Mouse (Mus musculus) kidney, postnatal 36 days (tissue): ENCODE measurements around the gene Jchain.
A peak's percentile ranks its signal among the peaks of the same experiment; 100 is the strongest.
"Not testable (repeated sequence)": the region's sequence is repeated elsewhere in the genome, so short reads cannot be mapped to it uniquely, and the experiment has no call there.

Experiments
- DNase-seq, 2 experiments: peaks; one replicate each; pipeline ENCODE4 v3.0.0; 2021 to 2022; ENCODE audit warnings: mixed read lengths in 2 of 2

Gene Jchain

DNA sequence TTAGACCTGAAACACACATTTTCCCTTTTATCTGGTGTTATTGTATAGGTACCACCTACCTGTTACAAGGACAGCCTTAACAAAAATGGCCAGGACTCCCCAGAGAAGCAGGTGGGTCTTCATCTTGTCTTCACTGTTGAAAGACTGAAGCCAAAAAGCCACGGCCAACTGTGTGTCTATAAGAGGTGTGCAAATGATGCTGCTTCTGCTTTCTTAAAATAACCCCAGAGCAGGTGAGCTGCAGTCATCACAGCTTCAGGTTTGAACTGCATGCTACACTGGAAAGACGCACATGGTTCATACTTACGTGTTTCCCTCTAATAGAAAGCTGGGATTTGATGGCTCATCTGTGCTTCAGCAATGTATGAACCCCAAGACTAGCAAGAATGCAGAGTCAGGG, at the start of gene Jchain:
Jchain (minus strand) TSS at position 235 of the 400 bp plus-strand sequence.
- no peak for DNase-seq

- DNase-seq = peak; percentile 70 to 71
These were observed 48.0 kb upstream of the Jchain start for GRCm38 (mm10) chr5:88575506-88576338.

GRCm38 (mm10) chr5:88574829-88575228, 47.1 kb upstream of the Jchain start:
- no peak for DNase-seq

DNA sequence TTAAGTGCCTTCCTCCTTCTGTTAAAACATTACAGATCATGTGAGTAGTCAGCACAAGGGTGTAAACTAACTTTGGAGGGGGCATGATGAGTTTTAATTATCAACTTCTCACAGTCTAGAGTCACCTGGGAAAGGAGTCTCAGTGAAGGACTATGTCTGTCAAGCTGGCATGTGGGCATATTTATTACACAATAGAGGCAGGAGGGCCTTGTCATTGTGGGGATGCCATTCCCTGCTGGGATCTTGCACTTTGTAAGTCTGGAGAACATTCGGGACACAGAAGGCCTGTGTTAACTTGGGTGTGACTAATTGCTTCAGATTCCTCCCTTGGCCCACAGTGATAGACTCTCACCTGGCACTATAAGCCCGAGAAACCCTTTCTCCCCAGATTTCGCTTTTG, 41.9 kb upstream of the Jchain start:
- peak; percentile 52 to 77 for DNase-seq

DNA sequence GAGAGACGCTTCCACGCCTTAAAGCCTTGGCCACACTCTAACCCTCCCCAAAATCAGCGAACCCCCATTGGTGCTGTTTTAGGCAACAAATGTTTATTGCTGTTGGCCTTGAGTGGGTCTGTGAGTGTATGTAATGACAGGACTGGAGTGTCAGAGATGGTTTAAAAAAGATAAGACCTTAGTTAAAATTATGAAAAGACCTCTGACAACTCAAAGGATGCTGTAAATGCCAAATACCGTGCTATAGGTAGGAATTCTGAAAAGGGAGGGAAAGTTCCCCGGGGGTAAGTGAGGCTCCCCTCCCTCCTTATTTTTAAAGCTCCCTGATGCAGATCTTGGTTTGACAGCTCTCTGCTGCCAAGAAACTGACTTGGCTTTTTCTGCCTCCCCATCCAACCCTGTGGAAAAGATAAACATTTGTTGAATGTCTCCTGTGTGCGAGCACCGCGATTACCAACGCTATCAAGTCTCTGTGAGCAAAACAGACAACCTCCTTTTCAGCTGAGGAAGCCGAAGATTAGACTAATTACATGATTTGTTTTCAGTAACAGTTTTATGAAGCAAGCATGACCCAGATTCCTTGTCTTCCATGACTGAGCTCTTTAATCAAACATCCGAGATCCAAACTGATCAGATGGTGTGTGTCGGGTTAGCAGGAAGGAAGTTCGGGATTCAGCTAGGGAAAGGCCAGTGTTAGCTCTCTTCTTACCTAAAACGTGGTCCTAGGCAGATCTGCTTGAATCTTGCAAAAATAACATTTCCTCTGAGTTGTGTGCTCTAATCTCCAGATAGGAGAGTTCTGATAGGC, 38.5 kb upstream of the Jchain start:
- DNase-seq = no peak

- DNase-seq = peak; percentile 79 to 87
These were observed 37.7 kb upstream of the Jchain start for GRCm38 (mm10) chr5:88565148-88566033.

DNA sequence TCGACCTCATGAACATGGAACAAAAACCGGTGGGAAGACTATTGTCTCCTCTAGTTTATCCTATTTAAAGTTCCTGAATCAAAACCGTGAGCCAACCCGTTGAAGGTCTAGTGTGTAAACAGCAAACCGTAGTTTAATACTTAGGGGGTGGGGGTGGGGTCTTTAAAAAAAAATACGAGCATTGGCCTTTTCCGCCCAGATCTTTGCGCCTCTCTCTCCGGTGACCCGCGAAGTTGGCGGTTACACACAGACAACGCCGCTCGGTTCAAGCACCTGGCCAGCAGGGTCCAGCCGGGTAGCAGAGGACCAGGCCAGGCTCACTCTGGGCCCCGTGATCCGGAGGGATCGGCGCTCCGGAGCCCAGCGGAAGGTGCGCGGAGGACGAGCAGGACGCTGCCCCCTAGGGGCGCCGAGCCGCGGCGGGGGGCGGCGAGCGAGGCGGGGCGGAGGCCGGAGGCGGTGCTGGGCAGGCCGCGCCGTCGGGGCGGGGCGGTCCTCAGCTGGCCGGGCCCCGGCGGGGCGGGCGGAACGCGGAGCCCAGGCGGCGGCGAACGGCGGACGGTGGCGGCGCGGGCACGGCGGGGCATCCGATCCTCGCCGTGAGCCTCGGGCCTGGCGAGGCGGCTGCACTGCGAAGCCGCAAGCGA, 36.9 kb upstream of the Jchain start, which contains the start of gene Rufy3:
Rufy3 (plus strand) TSS at position 540 of the 647 bp plus-strand sequence.
- DNase-seq = peak; percentile 91 to 94

DNA sequence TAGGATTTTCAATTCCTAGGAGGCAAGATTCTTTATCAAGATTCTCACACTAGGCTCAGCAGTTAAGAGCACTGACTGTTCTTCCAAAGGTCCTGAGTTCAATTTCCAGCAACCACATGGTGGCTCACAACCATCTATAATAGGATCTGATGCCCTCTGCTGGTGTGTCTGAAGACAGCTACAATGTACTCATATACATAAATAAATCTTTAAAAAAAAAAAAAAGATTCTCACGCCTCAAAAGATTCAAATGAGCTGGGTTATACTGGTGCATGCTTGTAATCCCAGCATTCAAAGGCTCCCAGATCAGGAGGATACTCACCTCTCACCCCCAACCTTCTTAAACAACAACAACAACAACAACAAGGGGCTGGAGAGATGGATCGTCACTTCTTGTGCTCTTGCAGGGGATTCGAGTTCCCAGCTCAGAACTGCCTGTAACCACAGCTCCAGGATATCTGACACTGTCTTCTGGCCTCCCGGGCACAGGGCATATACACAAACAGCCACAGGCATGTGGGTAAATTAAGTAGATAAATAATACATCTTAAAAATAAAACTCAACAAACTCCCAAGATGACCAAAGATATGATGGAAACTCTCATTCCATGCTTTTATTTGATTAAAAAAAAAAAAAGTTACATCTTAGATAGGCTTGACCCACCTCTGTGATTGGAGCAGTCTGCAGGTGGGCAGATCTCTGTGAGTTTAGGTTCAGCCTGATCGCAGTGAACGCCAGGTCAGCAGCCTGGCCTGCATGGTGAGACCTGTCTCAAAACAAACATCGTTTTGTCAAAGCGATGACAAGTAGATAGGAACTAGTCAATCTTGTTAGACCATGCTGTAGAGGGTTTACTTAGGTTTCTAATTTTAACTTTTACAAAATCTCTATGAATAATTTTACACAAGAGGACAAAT, 35.4 kb upstream of the Jchain start:
- no peak for DNase-seq

DNA sequence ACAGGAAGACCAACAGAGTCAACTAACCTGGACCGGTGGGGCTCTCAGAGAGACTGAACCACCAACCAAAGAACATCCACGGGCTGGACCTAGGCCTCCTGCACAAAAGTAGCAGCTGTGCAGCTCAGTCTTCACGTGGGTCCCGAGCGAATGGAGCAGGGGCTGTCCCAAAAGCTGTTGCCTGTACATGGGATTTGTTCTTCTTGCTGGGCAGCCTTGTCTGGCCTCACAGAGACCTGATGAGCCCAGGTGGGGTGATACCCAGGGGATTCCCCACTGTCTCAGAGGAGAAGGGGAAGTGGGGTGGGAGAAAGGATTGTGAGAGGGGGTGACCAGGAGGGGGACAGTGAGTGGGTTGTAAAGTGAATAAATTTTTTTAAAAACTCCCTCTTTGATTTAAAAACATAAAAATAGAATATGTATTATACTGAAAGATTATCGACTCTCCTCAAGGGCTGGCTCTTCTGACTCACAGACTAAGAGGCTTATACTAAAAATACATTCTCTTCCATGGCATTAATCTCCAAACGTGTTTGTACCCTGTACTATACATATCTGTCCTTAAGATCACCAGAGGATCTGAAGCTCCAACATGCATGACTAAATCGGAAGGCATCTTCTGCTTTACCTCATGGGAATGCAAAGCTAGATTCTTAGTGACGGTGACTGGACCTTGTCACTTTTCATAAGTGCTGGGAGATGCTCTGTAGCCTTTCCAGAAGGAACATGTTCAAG, 33.6 kb upstream of the Jchain start:
- DNase-seq = no peak

DNA sequence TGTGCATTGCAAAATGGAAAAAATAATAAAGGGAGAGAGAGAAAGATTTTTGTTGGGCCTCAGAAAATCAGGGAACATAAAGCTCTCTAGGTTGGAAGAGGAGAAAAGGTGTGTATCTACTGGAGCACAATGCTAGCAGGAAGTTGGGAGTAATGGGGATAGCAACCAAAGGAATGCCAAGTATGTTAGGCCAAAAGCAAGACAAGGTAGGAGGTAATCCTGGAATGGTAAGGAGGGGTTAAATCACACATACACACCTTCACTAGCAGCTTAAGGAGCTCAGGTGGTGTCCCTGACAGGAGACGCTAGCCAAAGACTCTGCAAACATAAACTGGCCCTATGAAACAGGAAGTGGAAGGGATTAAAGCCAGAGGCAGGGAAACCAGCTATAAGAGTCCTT, 31.3 kb upstream of the Jchain start:
- no peak for DNase-seq

GRCm38 (mm10) chr5:88554086-88554886, 26.6 kb upstream of the Jchain start, which contains the start of gene Utp3:
TSS of gene Utp3 (plus strand) at chr5:88554462.
- DNase-seq = peak; percentile 94 to 95

DNA sequence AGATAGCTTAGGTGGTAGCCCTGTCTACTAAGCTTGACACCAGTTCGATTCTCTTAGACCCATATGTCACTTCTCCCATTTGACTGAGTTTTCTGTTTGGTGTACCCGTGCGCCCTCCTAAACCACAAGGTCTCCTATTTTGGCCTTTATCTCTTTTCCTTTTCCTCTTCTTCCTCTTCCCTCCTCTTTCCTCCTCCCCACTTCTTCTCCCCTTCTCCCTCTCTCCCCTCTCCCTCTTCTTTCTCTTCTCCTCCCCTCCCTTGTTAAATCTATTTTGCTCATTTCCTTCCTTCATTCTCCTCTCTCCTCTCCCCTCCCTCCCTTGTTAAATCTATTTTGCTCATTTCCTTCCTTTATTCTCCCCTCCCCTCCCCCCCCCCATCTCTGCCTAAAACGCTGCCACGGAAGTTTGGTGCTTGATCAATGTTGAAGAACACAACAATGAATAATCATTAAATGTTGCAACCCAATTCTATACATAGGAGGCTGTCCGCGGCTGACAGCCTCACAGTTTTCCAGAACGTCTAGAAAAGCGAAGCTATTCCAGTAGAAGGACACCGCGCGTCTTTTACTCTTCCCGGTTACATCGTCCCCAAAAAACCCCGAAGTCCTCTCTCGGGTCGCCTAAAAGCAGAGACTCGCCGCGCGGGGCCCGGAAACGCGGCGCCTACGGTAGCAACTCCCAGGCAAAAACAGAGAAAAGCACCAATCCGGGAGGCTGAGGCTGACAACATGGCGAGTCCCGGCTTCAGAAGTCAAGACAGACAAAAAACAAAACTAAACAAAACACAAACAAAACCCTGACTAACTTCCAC, 25.8 kb upstream of the Jchain start:
- DNase-seq = no peak

DNA sequence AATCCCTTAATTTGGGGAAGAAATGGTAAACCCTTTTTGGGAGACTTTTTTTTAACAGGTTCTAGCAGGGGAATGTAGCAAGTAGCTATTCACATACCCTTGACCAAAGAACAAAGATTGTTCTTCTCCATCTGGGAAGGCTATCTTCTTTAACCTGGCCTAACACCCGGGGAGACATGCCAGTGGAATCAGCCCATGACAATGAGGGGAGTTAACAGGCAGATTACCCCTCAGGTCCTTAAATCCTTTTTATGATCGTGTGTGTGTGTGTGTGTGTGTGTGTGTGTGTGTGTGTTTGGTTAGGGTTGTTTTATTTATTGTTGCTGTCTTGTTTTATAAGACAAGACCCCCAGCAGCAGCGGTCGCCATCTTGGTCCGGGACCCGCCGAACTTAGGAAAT, 17.8 kb upstream of the Jchain start:
- DNase-seq = no peak

DNA sequence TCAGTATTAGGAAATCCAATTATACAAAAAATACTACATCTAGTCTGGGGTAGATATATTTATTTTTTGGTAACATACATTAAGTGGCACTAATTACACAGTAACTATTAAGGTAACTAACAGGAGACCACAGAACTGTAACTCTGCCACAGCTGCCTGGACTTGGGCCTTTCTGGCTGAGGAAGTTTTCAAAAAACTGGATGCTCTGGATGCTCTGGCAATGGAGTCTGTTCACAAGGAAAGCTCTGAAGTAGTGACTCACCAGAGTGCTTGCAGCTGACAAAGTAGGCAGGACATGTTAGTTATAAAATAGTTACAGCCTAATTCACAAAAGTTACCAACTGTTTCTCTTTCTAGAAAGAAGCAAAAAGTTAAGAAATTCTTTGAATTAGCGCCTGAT, 16.7 kb upstream of the Jchain start:
- DNase-seq = not testable (repeated sequence)

DNA sequence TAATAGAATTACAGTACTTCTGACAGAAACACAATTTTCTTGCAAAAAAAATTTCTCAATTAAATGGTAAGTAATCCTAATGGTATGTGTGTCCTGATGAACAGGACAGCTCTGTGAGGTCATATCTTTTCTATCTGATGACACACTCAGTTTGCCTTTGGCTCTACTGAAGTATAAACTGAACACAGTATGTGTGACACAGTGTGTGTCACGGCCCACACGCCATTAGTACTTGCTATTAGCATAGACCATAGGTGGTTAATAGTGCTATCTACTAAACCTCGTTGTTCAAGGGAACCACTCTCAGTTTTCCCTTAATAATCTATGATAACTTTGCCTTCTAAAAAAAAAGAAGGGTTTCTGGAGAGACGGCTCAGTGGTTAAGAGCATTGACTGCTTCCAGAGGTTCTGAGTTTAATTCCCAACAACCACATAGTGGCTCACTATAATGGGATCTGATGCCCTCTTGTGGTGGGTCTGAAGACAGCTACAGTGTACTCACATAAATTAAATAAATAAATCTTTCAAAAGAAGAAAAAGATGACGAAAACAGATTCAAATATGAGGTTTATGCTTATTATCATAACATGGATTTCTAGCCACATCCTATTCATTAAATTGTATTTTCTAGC, 15.1 kb upstream of the Jchain start:
- DNase-seq = peak; percentile 62 to 71

DNA sequence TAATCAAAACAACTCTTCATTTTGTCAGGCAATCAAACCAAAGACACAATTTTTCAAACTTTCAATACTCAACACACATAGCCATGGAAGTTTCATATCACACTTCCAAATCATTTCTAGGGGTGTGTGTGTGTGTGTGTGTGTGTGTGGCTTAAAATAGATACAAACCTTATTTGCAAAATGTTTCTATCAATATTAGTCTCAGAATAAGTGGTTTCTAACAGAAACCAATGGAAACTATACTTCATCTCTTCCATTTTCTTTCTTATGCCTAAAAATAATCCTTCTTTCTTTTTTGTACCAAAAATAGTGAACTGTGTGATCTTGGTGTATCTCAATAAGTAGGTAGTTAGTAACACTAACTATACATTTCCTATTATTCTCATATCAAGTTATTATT, 13.2 kb upstream of the Jchain start:
- DNase-seq = no peak

DNA sequence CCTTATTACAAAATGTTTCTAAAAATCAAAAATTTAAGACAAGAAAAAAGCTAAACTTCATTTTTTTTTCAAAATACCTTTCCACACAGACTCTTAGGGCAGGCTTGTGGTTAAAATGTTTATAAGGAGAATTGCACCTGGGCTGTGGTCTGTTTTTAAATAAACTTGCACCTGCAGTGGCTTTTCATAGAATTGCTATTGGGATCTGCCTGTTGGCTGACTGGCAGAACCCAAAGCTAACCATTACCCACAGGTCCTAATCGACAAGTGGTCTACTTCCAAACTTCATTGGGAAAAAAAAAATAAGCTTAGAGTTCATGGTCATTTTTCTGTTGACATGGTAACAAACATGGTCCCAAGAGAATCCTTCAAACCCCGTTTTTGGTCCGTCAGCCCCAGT, 7.0 kb upstream of the Jchain start:
- no peak for DNase-seq

DNA sequence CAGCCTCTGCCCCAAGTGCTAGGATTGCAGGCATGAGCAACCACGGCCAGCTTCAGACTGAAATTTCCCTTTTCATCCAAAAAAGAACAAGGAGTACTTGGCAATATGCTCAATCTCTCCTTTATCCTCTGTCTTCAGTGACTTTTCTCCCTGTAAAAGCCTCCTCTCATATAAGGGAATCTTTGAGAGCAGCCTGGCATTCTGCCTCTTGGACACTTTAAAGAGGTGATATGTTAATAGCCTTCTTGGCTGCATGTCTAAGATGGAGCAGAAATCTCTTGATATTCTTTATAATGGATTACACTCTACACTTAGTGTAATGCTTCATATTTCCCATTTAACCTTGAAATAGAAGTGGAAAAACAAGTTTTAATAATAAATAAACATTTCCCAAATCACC, 3.2 kb upstream of the Jchain start:
- DNase-seq = no peak
